Mouse (Mus musculus): Measurements from ENCODE around the gene Dnmt3a.
A peak's percentile ranks its signal among the peaks of the same experiment; 100 is the strongest.

The Dnmt3a gene

DNA sequence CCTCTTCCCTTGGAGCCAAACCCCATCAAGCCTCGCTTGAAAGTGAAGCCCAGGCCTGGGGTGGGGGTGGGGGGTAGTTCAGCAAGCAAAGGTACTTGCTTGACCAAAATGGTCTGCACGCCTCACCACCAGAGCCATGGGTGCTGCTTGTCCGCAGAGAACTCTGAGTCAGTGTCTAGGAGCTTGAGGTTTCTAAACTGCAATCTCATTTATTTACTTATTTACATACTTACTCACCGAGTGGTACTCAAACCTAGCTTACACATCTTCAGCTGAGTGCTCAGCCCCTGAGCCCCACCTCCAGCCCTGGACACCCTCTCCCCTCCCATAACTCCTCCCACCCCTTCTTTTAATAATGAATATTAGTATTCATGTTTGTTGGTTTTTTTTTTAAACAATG, 48.6 kb downstream of the Dnmt3a start:
- DNase-seq (ENCODE audit: low read depth): no peak

DNA sequence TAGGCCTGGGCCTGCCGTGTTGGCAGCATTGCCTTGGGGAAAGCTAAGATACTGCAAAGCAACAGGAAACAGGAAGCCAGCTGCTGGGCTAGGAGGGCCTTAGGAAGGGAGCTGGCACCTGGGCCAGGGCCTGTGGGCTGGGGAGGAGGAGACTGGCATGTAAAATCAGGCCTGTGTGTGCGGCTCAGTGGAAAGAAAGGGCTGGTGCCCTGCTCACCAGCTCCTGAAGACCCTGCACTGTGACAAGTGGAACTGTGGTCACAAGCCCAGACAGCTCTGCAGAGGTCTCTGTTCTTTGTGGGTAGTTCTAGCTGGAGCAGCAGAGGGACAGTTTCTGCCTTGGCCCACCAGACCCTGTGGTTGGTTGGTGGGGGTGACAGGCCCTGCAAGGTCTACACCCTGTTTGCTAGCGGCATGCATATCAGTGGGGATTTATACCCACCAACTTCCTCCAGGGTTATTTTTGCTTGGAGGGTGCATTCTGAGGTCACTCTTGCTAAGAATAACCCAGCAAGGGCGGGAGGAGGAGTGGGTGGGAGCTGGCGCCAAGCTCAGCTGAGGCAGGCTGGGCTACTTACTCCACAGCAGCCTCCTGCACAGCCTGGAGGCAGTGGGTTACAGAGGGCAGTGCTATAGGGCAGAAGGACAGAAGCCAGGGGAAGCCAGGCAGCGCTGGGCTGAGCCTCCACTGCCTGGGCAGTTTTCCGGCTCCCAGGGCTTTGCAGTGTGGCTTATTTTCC, 50.1 kb downstream of the Dnmt3a start:
- peak; percentile 63 for DNase-seq (ENCODE audit: low read depth)

DNA sequence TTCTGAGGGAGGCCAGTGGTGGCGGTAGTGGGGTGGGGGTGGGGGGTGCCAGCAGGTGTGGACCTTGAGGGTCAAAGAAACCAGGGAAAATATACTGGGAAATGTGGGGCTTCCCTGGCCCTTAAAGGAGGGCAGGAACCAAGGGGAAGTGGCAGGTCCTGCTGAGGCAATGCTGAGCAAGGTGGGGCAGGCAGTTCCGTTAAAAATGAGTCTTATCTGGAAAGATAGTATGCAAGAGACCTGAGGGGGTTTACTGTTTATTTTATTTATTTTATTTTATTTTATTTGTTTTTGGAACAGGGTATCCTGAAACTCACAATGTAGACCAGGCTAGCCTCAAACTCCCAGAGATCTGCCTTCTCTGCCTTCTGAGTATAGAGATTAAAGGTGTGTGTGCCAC, 50.9 kb downstream of the Dnmt3a start:
- no peak for DNase-seq (ENCODE audit: low read depth)

DNA sequence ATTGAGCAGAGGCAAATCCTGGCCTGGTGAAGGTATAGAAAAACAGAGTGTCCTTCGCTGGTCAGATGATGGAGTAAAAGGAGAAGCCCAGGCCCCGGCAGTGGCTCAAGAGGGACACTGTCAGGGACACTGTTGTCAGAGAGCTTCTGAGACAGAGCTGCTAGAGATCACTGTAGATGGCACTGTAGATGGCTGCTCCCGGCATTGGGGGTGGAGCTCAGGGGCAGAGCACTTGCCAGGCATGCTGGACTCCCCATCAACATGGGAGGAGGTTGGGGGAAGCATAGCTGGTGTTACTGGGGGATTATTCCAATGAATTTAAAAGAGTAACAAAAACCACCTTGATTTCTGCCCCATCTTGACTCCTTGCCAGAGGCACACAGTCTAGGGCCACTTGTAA, 51.4 kb downstream of the Dnmt3a start:
- no peak for DNase-seq (ENCODE audit: low read depth)

DNA sequence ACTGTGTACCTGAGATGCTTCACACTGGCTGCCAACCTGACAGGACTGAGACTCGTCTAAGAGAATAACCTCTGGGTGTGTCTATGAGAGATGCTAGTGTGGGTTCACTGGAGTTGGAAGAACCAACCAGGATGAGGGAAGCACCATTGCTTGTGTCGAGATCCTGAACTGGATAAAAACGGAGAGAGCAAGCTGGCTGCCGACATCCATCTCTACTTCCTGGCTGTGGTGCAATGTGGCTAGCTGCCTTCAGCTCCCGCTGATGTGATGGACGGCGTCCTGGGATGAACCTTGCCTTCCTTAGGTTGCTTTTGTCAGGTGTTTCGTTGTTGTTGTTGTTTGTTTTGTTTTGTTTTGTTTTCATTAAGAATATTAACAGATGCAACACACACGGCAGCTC, 52.0 kb downstream of the Dnmt3a start:
- no peak for DNase-seq (ENCODE audit: low read depth)

DNA sequence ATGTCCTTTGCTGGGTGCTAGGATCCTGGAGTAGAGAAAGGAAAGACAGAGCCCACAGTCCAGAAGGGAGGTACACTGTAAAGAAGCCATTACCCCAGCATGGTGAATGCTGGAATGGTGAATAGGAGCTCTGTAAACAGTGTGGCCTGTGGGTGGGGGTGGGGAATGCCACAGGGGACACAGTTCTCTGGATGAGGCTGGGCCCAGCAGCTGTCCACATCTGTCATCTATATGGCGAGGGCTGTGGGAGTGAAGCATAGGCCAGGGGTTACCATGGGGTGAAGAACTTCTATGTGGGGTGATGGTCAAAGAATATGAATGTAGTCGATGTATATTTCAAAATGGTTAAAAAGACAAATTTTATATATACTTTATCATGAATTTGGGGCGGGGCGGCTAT, 52.9 kb downstream of the Dnmt3a start:
- DNase-seq (ENCODE audit: low read depth): no peak

DNA sequence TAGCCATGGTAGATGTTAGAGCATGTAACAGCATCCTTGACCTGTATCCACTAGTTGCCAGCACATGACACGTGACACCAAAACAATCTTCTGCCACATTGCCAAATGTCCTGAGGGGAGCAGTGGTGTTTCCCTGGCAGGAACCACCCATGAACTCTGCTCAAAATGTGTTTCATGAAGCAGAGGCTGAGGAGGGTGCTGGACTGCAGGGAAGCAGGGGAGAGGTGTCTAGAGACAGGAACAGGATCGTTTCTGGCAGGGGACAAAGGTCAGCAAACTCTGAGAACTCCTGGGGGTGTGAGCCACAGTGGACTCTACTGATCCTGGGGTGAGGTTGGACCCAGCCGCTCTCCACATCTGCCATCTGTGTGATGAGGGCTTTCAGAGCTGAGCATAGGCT, 53.7 kb downstream of the Dnmt3a start:
- no peak for DNase-seq (ENCODE audit: low read depth)

DNA sequence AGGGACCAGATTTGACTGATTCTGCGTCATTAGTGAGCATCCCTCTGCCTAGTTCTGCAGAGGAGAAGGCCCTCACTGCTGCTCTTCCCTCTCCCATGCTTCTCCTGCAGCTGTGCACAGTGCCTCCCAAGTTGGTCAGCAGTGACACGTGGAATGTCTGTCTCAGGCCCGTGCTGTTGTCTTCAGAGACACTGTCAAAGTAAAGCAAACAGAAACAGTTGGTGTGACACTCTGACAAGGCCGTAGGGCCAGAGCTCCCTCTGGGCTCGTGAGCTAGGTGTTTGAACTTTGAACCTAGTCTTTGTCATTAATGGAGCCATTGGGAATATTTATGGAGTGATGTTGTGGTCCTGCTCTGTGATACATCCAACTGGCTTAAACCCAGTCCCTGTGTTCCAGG, 54.2 kb downstream of the Dnmt3a start:
- DNase-seq (ENCODE audit: low read depth): no peak

DNA sequence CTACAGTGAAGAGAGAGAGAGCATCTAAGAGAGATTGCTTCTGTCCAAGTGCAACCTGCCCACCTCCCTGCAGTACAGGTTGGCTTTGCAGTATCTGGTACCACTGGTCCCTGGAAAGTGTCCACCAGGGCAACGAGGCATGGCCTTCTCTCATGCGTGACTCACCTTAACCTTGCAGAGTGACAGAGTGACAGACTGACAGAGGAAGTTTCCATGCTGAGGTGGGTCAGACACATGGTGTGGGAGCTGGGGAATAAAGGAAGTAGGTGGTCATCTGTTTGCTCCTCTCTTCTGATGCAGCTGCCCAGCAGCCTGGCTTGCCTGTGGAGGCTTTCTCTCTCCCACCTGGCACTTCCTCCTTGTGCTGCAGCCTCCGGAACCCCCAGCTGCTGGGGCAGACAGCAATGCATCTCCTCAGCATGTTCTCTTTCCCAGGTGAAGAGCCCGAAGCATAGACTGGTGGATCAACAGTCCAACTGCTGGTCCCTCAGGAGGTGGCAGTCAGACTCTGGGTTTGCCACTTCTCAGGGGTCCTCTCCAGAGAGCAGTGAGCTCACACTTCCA, 55.9 kb downstream of the Dnmt3a start:
- no peak for DNase-seq (ENCODE audit: low read depth)

DNA sequence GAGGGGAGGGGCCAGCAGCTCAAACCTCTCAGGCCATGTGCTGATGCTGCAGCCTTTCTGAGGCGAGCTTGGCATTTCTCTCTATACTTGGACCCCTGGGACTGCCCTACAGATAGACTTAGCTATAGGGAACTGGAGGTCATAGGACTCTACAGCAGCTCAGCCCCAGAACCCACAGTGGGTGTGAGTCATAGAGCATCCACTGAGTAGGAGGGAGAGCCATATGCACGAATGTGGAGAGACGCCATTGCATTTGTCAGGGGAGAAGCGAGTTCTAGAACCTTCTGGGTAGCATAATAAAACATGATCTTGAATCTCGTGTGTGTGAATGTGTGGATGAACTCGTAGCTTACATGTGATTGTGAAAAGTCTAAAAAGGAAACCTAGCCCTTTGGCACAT, 56.4 kb downstream of the Dnmt3a start:
- no peak for DNase-seq (ENCODE audit: low read depth)

DNA sequence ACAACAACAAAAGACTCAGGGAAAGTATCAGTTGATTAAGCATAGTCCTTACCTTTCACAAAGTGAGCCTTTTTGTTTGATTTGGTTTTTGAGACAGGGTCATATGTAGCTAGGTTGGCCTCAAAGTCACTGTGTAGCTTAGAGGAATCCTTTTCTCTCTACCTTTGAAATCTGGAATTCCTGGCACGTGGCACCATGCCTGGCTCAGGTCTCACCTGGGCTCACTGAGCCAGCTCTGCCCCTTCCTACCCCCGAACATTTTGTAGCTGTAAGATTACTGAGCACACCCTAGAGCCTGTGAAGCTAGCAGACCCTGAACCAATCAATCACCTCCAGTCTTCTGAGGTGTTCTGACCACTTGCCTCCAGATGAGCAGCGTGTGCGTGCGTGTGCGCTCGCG, 58.4 kb downstream of the Dnmt3a start:
- DNase-seq (ENCODE audit: low read depth): no peak

DNA sequence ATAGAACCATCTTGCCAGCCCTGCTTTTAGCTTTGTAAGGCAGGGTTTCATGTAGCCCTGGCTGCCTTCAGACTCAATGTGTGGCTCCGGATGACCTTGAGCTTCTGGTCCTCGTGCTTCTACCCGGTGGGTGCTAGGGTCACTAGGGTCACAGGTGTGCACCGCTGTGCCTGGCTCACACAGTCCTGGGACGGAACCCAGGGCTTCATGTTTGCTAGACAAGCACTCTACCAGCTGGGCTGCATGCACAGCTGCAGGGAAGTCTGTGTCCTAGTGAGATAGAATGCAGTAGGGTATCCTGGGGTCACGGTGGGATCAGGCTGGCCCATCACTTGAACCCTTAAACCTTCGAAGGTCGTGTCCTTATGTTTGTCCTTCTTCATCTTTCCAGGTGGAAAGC, 59.8 kb downstream of the Dnmt3a start:
- no peak for DNase-seq (ENCODE audit: low read depth)

DNA sequence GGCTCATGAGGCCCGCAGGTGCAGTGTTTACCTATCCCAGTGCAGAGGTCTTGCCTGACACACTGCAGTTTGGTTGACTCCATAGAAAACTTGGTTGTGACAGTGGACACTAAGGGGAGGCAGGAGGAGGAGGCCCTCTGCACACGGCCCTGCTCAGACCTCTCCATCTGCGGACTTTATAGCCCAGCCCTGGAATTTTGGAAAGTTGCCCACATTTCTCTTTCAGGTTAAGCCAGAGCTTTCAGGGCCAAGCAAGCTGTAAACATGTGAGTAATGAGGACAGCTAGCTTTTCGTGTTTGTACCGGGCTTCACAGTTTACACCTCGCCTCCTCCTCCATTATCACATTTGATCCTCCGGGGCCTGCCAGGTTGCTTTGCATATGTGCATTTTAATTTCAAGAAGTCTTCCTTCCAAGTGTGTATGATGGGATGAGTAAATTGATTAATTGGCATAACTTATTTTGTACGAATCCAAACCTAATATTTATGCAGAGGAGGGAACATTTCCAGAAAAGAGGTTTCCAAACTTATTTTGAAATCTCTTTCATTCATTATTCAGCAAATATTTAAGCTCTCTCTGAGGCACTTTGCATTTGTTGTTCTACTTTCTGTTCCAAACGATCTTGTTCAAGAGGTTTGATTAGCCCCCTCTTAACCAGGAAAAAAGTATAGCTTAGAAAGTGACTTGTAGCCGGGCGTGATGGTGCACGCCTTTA, 61.0 kb downstream of the Dnmt3a start:
- no peak for DNase-seq (ENCODE audit: low read depth)

DNA sequence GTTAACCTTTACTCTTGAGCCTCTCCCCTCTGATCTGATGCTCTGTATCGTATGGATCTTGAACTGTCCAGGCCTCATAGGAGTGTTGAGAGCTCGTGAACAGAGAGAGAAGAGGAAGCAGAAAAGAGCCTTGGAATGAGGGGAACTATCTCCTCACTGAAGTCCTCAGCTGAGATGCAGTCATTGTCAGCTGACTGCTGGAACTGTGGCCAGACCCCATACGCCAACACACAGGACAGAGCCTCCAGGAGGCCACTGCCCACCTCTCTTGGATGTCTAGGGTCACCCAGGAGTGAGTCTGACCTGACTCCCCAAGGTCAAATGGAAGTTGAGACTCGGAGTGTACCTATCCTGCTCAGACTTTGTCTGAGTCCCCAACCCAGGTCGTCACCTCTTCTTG, 62.3 kb downstream of the Dnmt3a start:
- DNase-seq (ENCODE audit: low read depth): no peak

DNA sequence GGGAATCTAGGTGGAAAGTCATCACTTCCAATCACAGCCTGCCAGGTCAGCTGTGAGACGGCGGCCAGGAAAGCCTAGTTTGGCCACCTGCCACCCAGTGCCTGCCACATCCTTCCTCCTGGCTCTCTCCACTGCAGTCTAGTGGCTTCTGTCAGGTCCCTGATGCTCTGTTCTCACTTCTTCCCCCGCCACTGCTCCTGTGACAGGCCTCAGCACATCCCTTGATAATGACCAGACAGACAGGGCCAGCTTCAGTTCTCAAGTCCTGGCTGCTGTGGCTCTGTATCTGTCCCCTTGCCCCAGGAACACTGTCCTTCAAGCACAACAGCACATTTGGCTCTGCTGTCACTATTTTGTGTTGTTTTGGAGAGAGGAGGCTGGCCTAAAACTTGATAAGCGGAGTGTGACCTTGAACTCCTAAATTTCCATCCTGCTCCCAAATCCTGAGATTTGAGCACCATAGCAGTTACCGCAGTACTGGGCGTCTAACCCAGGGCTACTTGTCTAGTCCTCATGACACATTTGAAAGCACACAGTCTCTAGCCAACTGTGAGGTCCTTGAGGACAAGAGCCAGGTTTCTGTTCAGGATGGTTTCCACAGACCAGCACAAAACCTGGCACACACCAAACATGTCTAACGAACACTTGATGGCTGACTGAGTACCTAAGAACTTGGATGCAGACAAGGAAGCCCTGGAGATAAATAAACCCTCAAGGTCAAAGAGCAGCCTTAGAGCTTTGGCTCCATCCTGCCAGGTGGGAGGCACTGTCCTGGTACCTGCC, 63.1 kb downstream of the Dnmt3a start:
- DNase-seq (ENCODE audit: low read depth): no peak

DNA sequence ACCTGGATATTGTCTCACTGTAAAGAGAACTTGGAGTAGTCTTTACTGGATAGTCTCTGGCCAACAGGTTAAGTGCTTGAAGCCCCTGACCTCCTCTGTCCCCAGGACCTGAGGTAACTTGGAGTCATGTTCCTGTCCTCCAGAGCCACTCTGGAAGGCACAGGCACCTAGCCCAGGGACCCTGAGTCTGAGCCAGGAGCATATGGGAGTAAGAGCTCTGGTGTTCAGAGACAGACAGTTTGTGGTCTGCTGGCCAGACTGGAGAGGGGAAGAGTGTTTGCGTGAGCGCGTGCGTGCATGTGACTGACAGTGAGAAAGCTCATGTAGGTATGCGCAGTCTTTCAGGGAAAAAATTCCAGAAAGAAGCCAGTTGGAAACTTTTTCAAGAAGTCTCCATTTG, 64.2 kb downstream of the Dnmt3a start:
- DNase-seq (ENCODE audit: low read depth): no peak

DNA sequence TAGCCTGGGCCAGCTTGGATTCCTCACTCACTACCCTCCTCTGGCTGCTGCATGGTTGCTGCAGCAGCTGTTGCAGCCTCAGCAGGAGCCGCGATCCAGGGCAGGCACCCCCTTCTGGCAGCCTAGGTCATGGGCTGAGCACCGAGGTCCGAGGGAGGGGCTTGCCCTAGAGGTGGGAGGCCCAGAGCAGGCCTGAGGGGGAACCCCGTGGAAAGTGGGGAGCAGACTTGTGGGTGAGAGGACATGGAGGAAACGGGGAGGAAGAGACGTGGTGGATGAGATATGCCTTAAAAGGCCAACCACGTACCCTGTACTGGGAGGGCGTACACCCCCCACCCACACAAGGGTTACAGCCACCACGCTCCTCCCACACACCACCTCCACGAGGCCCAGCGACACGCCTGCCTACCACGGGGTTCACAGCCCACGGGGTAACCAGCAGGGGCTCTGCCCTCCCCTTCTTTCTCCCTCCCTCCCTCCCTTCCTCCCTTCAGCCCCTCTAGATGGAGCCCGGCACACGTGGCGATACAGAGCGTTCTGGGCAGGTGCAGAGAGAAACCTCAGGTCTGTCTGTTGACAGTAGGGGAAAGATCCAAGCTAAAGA, 65.2 kb downstream of the Dnmt3a start:
- peak; percentile 55 for DNase-seq (ENCODE audit: low read depth)

DNA sequence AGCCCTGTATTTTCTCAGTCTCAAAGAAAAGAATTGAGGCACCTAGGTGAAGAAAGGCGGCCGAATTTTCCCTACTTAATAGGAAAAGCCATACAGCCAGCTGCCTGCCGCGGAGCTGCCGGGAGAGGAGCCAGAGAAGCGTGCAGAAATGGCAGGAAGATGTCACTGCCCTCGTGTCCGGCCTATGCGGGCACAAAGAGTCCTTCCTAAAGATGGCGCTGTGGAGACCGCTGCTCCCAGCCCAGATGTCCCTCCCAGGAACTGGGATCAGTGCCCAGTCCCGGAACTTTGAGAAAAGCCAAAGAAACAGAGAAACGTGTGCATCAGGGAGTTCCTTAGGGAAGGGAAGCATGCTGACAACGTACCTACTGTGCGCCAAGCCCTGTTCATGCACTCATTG, 65.8 kb downstream of the Dnmt3a start:
- no peak for DNase-seq (ENCODE audit: low read depth)

DNA sequence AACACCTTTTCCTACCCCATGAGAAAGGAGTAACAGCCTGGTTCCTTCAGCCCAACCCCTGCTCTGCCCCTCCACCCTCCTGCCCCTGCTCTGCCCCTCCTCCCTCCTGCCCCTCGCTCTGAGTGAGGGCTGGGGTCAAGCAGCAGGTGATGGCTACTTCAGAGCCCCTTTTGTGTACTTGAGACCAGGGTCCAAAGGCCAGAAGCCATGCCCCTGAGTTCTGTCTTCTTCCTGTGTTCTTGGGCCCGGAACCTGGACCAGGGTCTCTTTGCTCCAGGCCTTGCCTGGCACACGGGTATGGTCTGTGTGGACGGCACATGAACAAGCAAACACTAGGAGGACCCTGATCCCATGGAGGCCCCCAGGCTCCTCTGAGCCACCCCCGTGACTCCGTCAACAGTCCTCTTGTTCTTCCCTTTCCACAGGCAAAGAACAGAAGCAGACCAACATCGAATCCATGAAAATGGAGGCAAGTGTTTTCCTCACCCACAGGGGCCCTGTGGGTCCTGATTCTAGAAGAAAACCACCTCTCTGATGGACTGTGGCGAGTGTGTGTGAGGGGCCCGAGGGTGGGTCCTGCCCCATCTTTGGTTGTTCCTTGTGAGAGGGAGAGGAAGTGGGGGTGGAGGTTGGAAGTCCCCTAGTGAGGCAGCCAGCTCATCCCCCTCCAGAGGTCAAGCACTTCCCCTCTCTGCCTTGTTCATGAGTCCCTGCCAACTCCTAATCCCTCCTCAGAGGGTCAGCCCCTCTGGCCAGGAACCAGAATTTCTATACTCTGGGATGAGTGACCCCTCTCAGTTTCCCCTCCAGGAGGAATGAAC, 66.8 kb downstream of the Dnmt3a start:
- DNase-seq (ENCODE audit: low read depth): no peak

DNA sequence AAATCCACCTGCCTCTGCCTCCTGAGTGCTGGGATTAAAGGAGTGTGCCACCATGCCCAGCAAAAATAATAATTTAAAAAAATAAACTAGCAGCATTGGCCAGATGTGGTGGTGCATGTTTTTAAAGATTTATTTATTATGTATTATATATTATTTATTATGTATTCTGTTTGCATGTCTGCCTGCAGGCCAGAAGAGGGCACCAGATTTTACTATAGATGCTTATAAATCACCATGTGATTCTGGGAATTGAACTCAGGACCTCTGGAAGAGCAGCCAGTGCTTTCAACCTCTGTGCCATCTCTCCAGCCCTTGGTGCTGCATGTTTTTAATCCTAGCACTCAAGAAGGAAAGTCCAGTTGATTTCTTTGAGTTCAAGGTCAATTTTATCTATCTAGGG, 69.7 kb downstream of the Dnmt3a start:
- DNase-seq (ENCODE audit: low read depth): no peak

DNA sequence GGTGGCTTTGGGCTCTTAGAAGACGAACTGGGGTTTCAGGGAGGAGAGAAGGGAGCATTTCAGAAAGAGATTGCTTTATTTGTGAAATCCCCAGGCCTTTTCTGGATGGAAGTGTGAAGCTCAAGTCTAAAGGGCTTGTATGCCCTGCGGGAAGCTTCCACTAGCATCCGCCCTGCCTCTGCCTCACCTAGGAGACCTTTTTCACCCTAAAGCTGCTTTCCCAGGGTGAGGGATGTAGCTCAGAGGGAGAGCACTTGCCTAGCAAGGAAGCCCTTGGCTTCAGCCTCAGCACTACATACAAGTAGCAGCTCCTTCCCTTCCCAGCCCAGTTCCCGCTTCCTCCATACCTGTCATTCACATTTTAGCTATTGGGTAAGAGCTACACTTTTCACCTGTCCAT, 71.6 kb downstream of the Dnmt3a start:
- no peak for DNase-seq (ENCODE audit: low read depth)

DNA sequence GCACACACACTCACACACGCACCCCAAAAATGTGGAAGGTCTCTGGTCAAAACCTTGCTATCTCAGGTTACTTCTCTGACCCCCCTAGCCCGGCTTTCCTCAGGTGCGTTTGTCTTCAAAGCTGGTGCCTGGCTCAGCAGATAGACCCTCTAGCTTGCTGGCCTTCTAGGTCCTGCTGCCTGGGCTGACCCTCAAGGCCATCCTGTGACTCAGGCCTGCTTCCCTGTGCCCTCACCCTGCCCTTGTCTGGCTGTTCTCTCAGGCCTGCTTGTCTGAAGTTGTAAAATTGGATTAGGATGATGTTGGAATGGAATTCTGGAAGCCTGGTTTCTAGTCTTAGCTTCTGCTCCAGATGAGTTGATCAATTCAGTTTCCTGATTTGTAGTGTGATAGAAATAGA, 75.7 kb downstream of the Dnmt3a start:
- no peak for DNase-seq (ENCODE audit: low read depth)

Data from c-Kit-positive CD71-negative TER-119-negative erythroid progenitor cells, embryonic 14.5 days (primary cell).